Mouse (Mus musculus) ES-CJ7 (cell line): ENCODE results near the gene Dlg2.
A peak's percentile ranks its signal among the peaks of the same experiment; 100 is the strongest.

Source experiments
- DNase-seq: peaks from one replicate; pipeline ENCODE4 v3.0.0; 2011; ENCODE audit warnings: low read depth, low spot score

Gene Dlg2

GRCm38 (mm10) chr7:91440326-91440725 lies 963.9 kb downstream of the Dlg2 start:
- DNase-seq: no peak

DNA sequence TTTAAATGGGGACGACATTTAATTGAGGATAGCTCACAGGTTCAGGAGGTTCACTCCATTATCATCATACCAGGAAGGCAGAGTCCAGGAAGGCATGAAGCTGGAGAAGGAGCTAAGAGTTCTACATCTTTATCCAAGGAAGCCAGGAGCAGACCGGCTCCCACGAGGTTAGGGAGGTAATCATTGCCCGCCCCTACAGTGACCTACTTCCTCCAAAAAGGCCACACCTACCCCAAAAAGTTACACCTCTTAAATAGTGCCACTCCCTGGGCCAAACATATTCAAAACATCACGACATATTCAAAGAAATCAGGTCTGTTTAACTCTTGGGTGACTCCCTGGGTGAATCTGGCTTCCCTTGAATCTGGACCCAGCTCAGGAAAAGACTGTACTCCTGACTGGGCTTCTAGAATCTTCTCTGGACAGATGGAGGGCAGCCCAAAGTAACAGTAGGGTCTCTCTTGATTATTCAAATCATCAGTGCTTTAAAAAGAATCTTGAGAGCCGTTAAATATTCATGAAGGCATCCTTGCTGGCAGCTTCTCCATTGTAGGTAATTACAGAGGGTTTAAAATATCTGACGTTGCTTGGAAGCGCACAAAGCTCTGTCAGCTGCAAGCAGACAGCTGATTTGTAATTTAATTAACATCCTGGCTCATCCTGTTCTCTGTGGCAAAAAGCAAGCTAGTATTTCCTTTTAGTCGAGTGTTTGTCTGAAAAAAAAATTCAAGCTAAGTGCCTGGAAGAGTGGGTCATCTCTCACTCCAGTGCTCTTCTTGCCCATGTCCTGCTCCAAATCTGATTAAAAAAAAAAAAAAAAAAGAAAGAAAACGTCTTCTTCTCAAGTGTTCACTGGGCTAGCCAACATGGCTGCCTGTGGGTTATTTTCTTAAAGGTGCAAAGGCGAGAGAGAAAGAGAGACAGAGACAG lies 966.2 kb downstream of the Dlg2 start:
- DNase-seq: peak; percentile 3

DNA sequence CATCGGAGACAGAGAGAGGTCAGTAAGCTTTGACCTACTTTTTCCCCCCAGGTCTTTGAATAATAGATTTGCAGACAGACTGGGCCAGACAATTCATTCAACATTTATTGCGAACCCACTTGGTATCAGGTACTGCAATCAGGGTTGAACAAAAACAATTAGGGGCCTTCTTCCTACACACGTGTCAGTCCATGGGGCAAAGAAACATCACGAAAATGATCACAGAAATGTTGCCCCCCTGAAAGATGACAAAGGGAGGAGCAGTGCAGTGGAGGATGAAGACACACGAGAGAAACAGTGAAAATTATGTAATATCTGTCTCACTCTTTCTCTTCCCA lies 966.9 kb downstream of the Dlg2 start:
- DNase-seq: no peak

- no peak for DNase-seq
These were observed 967.4 kb downstream of the Dlg2 start for GRCm38 (mm10) chr7:91443913-91444312.

DNA sequence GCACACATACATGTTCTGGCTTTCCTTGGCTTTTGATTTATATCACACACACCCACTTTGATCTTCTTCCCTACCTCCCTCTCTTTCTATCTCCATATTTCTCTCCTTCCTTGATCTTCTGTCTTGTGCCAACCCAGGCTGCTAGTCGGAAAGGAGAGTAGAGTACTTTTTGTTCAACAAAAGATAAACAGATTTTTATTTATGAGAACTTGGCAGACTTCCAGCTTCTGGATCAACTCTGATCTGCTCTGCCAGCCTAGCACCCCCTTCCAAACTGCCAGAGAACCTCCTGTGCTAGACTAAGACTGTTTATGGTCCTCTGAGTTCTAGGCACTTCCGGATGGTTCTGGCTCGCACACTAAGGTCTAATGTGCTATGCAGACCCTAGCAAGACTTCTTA lies 968.3 kb downstream of the Dlg2 start:
- DNase-seq: no peak

DNA sequence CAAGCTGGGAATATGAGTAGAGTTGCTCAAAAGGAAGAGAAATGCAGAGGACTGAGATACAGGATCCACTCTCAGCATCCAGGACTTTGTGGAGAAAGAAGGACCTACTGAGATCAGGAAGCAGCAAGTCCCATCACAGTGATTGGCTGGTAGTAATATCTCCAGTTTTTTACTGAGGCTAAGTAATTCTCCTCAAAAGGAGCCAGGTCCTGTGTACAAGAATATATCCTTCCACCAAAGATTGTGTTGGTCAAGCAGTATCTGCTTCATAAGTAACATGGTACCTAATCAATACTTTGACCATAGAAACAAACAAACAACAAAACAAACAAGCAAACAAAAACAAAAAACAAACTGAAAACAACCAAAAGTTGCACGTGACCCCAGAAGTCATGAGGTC lies 980.3 kb downstream of the Dlg2 start:
- no peak for DNase-seq

- peak; percentile 58 for DNase-seq
These were observed 980.7 kb downstream of the Dlg2 start for GRCm38 (mm10) chr7:91457207-91457606.

- no peak for DNase-seq
These were observed 984.9 kb downstream of the Dlg2 start for GRCm38 (mm10) chr7:91461352-91461751.

GRCm38 (mm10) chr7:91463256-91463655 lies 986.8 kb downstream of the Dlg2 start:
- no peak for DNase-seq

GRCm38 (mm10) chr7:91467061-91467460 lies 990.6 kb downstream of the Dlg2 start:
- DNase-seq: no peak

- no peak for DNase-seq
These were observed 1002.7 kb downstream of the Dlg2 start for GRCm38 (mm10) chr7:91479145-91479544.

GRCm38 (mm10) chr7:91481574-91482197 lies 1005.2 kb downstream of the Dlg2 start:
- no peak for DNase-seq

DNA sequence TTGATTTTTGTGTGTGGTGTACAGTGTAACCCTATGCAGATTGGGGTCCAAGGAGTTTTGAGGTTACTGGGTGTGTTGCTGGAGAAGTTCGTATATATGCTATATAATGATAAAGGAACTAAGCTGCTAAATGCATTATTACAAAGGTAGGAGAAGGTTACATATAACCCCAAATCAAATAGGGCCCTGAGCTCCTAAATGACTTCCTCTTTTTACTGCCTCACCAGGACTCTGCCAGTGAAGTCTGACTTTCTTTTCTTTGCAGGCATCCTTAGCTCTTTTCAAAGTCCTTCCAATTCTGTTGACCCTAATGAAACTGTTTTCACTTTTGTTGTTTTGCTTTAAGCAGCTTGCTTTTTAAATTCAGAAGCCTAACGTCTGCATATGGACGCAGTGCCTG lies 1016.8 kb downstream of the Dlg2 start:
- no peak for DNase-seq

DNA sequence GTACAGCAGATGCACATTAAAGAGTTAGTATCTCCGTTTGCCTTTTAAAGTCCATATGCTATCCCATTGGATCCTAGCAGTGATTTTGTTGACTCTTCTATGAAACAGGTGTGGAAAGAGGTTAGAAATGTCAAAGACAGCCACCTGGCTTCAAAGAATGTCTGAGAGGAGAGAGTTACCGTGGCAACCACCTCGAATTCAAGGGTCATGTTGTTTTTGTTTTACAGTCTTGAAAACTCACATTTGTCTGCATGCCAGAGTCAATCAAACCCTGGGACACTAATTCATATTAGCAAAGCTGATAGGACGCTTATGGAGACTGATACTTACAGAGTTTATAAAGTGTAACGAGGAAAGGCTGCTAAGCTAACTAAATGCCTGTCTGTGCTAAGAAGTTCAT lies 1019.1 kb downstream of the Dlg2 start:
- no peak for DNase-seq

- DNase-seq: no peak
These were observed 1034.6 kb downstream of the Dlg2 start for GRCm38 (mm10) chr7:91511119-91511518.

DNA sequence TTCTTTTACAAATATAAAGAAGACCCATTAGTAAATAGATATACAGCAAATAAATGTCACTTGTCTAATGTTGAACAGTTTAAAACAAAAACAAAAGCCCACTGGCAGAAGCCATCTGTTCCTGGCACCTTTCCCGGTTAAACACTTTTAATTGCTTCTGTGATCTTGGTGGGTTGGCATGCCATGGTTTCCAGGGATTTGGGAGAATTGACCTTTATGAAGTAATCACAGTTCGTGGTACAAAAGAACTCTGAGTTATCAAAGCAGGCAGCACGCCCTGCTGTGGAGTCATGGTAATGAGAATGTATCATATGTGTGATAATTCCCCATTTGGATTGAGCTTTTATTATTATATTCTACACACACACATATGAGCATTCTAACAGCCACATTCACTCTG lies 1038.0 kb downstream of the Dlg2 start:
- no peak for DNase-seq

DNA sequence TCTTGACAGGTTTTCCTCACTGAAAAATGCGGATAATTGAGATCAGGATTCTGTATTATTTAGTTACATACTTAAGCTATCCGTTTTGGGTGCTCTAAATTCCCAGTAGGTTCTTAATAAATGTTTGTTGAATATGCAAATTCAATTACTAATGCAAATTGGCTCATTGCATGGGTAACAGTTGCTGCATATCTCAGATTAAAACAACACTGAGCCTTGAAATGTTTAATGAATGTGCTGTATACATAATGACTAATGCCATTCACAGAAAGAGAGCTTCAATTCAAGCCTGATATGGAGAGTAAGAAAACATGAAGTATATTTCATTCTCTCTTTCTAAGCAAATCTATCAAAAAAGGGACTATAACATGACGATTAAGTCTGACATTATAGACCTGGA lies 1039.8 kb downstream of the Dlg2 start:
- DNase-seq: no peak

DNA sequence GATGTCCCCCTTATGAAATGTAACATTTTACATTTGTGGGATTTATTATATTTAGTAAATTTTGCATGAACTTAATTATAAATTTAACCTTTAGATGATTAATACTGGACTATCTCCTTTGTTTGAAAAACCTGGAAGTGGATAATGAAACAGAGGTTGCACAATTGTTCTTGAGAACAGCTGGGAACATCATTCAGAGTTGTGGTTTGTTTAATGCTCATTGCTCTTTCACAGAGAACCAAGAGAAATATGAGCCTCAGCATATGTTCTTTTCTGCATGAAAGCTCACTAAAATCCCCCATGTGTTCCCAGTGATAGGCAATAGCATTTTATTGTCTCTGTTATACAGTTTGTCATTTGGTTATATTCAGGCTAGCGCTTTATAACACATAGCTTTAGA lies 1049.4 kb downstream of the Dlg2 start:
- no peak for DNase-seq

- DNase-seq: peak; percentile 54
These were observed 1066.3 kb downstream of the Dlg2 start for GRCm38 (mm10) chr7:91542597-91543285.

- no peak for DNase-seq
These were observed 1066.8 kb downstream of the Dlg2 start for GRCm38 (mm10) chr7:91543286-91543650.

DNA sequence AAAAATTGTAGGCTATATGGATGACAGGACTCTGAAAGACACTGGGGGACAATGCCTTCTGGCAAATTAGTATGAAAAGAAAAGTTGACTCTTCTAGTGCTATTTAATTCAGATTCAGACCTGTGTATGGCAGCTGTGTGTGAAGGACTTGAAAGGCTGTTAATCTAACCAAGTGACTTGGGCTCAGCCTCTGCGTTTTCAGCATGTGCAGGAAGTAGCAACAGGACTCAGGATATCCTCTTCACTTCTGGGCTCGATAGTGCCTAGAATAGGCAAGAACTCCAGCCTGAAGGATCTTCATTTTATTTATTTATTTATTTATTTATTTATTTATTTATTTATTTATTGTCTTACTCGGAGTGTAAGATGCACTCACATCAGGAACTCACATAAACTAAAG lies 1068.1 kb downstream of the Dlg2 start:
- no peak for DNase-seq

DNA sequence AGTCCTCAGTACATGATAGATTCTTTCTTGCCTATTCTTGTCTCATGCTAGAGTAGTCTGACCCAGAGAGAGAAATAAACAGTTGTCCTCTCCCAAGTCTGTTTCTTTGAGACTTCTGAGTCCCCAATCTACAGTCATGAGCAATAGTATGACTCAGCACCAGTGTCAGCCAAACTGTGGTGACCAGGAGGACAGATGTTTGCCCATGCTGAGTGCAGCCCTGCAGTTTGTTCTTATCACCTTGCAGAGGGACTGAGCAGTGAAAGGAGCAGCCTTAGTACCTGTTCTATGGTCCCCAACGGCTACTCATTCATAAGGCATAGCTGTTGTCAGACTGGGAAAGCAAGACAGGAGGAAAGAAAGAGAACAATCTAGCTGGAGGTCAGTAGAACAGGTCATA lies 1072.3 kb downstream of the Dlg2 start:
- no peak for DNase-seq

- no peak for DNase-seq
These were observed 1081.1 kb downstream of the Dlg2 start for GRCm38 (mm10) chr7:91557582-91557981.
